Mouse (Mus musculus): ENCODE measurements around the gene Lrrc29. TPM values are rescaled to one million over a fixed set of nuclear protein-coding genes. Genes with fewer than 3 reads are reported as not detected.
A peak's percentile ranks its signal among the peaks of the same experiment; 100 is the strongest.

Gene Lrrc29
- total and polyA plus RNA-seq, 2 experiments, result 3.0 to 12.9 TPM

DNA sequence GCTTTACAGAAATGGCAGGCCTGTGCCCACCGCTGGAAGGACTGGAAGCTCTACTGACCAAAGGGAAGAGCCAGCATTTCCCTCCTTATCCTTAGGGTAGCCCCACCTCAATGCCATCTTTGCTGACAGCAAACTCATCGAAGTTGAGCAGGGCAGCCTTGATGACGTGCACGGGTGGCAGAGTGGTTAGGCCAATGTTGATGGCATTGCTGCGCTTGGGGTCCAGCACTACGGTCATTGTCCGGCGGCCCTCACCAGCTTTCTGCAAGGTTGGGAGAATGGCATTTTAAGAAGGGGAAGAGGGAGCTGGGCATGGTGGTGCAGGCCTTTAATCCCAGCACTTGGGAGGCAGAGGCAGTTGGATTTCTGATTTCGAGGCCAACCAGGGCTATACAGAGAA is 5.9 kb upstream of the Lrrc29 start:
- Histone ChIP-seq H3K9ac (ENCODE audit: low read depth, low read length) (no peak overlapping the region), H3K79me2 (ENCODE audit: control insufficient read depth, insufficient read depth, low read length) (no peaks in the 10 kb centered on the region), H3K4me3 (ENCODE audit: insufficient read depth, low read depth, low read length) (no peak overlapping the region), H3K36me3 (ENCODE audit: control insufficient read depth, insufficient read depth, low read length) (peaks cover 7% of the 10 kb centered on the region; the same call in 1 of the 2 replicates), H3K4me1 (ENCODE audit: control insufficient read depth, insufficient read depth, low read length) (peaks cover 5% of the 10 kb centered on the region), H3K27me3 (ENCODE audit: control insufficient read depth, insufficient read depth, low read length) (no peaks in the 10 kb centered on the region), H3K27ac (replicated peaks; ENCODE audit: insufficient read depth, low read depth, low read length) (no peak overlapping the region)
- whole genome bisulfite sequencing, result 85% methylated on average over 9 of the region's 9 CpGs
- no peak for TF ChIP-seq POLR2A (IDR thresholded peaks at IDR 0.05; ENCODE audit: extremely low read depth, insufficient read depth, low read length)
- no peak for TF ChIP-seq CTCF (IDR thresholded peaks at IDR 0.05; ENCODE audit: low read depth, low read length)
- no peak for DNase-seq (ENCODE audit: extremely low read depth, low read depth, low spot score)

DNA sequence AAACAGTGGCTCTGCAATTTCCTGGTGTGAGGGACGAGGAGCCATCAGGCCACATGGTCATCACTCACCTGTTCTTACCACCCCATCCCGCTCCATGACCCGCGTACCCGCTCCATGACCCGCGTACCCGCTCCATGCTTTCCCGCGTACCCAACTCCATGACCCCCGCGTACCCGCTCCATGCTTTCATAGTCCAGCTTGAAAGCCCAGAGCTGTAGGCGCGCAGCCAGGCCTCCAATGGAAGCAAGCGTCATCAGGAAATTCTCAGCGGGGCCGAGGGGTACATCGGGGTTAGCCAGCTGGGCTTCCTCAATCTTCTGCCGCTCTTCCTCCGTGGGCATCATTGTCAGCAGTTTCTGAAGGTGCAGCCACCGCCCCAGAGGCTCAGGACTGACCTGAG is 5.4 kb upstream of the Lrrc29 start:
- TF ChIP-seq CTCF (IDR thresholded peaks at IDR 0.05; ENCODE audit: low read depth, low read length) (no peak), POLR2A (IDR thresholded peaks at IDR 0.05; ENCODE audit: extremely low read depth, insufficient read depth, low read length) (no peak)
- Histone ChIP-seq H3K27me3 (ENCODE audit: control insufficient read depth, insufficient read depth, low read length) (no peaks in the 10 kb centered on the region), H3K4me3 (ENCODE audit: insufficient read depth, low read depth, low read length) (no peak overlapping the region), H3K79me2 (ENCODE audit: control insufficient read depth, insufficient read depth, low read length) (no peaks in the 10 kb centered on the region), H3K36me3 (ENCODE audit: control insufficient read depth, insufficient read depth, low read length) (peaks cover 7% of the 10 kb centered on the region; the same call in 1 of the 2 replicates), H3K27ac (replicated peaks; ENCODE audit: insufficient read depth, low read depth, low read length) (no peak overlapping the region), H3K4me1 (ENCODE audit: control insufficient read depth, insufficient read depth, low read length) (peaks cover 7% of the 10 kb centered on the region), H3K9ac (ENCODE audit: low read depth, low read length) (no peak overlapping the region)
- WGBS, result 94% methylated on average over 22 of the region's 22 CpGs
- no peak for DNase-seq (ENCODE audit: extremely low read depth, low read depth, low spot score)

DNA sequence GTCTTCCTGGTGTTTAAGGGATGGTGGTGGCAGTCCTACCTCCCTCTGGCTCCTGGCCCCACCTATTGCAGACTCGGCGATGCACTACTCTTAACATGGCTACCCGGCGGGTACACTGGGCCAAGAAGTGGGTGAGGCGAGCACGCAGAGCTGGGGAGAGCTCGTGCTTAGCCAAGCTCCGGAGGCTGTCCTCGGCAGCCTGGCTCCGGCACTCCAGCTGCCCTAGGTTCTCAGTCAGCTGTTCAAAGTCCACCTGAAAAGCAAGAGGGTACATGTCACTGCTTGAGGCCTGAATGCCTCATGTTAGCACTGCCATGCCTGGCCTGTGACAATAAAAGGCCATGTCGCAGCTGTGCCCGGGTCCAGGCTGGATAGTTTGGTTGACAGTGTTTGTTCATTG is 4.2 kb upstream of the Lrrc29 start:
- Histone ChIP-seq H3K27ac (replicated peaks; ENCODE audit: insufficient read depth, low read depth, low read length) (no peak overlapping the region), H3K79me2 (ENCODE audit: control insufficient read depth, insufficient read depth, low read length) (peaks cover 6% of the 10 kb centered on the region; the same call in 1 of the 2 replicates), H3K4me1 (ENCODE audit: control insufficient read depth, insufficient read depth, low read length) (peaks cover 10% of the 10 kb centered on the region), H3K27me3 (ENCODE audit: control insufficient read depth, insufficient read depth, low read length) (no peaks in the 10 kb centered on the region), H3K36me3 (ENCODE audit: control insufficient read depth, insufficient read depth, low read length) (peaks cover 7% of the 10 kb centered on the region; the same call in 1 of the 2 replicates), H3K9ac (ENCODE audit: low read depth, low read length) (no peak overlapping the region), H3K4me3 (ENCODE audit: insufficient read depth, low read depth, low read length) (no peak overlapping the region)
- DNase-seq (ENCODE audit: extremely low read depth, low read depth, low spot score), result no peak
- no peak for TF ChIP-seq CTCF (IDR thresholded peaks at IDR 0.05; ENCODE audit: low read depth, low read length)
- TF ChIP-seq POLR2A (IDR thresholded peaks at IDR 0.05; ENCODE audit: extremely low read depth, insufficient read depth, low read length), result no peak
- WGBS, result 87% methylated on average over 12 of the region's 12 CpGs

DNA sequence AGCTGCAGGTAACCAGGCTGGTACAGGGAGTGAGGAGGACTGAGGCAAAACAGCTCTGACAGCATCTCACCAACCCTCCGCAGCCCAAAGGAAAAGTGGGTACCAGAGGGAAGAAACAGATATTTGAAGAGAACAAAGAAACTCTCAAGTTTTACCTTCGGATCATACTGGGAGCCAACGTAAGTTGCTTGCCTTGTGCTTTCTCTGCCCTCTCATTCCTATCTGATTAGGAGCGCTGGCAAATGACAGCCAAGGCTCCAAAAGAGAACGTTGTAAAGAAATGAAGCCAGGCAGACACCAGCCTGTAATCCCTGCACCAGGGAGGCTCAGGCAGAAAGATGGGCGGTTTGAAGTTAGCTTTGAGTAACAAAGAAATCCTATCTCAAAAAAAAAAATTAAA is 890 bp upstream of the Lrrc29 start:
- H3K4me3 ChIP-seq (ENCODE audit: insufficient read depth, low read depth, low read length), result peak overlapping the region; percentile 58
- DNase-seq (ENCODE audit: extremely low read depth, low read depth, low spot score), result no peak
- H3K27ac ChIP-seq (replicated peaks; ENCODE audit: insufficient read depth, low read depth, low read length), result no peak overlapping the region
- H3K79me2 ChIP-seq (ENCODE audit: control insufficient read depth, insufficient read depth, low read length), result peaks cover 7% of the 10 kb centered on the region; the same call in 1 of the 2 replicates
- peaks cover 11% of the 10 kb centered on the region for H3K4me1 ChIP-seq (ENCODE audit: control insufficient read depth, insufficient read depth, low read length)
- peak overlapping the region; percentile 57 for H3K9ac ChIP-seq (ENCODE audit: low read depth, low read length)
- TF ChIP-seq POLR2A (IDR thresholded peaks at IDR 0.05; ENCODE audit: extremely low read depth, insufficient read depth, low read length) (no peak), CTCF (IDR thresholded peaks at IDR 0.05; ENCODE audit: low read depth, low read length) (no peak)
- H3K27me3 ChIP-seq (ENCODE audit: control insufficient read depth, insufficient read depth, low read length), result no peaks in the 10 kb centered on the region
- WGBS, result 23% methylated on average over 6 of the region's 6 CpGs
- peaks cover 7% of the 10 kb centered on the region; the same call in 1 of the 2 replicates for H3K36me3 ChIP-seq (ENCODE audit: control insufficient read depth, insufficient read depth, low read length)

DNA sequence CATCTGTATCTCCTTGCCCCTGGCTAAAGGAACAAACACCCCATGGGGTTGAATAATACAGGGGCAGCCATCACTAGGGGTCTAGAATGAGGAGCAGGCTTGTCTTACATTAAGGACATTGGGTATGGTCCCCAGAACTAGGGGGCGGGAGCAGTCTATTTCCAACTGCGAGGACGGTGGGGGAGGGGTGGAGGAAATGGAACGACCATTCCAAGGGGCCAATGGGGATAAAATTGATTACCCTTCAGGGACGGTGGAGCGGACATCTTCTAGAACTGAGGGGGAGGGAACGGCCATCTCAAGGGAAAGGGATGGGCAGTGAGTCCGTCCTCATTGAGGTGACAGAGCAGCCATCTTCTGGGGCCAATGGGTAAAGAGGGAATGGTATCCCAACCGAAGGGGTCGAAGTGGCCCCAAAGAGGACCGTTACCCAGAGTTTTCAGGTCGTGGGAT is 411 bp downstream of the Lrrc29 start:
- TF ChIP-seq POLR2A (IDR thresholded peaks at IDR 0.05; ENCODE audit: extremely low read depth, insufficient read depth, low read length) (no peak), CTCF (IDR thresholded peaks at IDR 0.05; ENCODE audit: low read depth, low read length) (no peak)
- 0% methylated on average over 12 of the region's 12 CpGs for WGBS
- Histone ChIP-seq H3K27ac (replicated peaks; ENCODE audit: insufficient read depth, low read depth, low read length) (peak overlapping the region; percentile 29), H3K27me3 (ENCODE audit: control insufficient read depth, insufficient read depth, low read length) (no peaks in the 10 kb centered on the region), H3K9ac (ENCODE audit: low read depth, low read length) (peak overlapping the region; percentile 71), H3K4me1 (ENCODE audit: control insufficient read depth, insufficient read depth, low read length) (peaks cover 11% of the 10 kb centered on the region), H3K79me2 (ENCODE audit: control insufficient read depth, insufficient read depth, low read length) (peaks cover 7% of the 10 kb centered on the region; the same call in 1 of the 2 replicates), H3K4me3 (ENCODE audit: insufficient read depth, low read depth, low read length) (peak overlapping the region; percentile 58), H3K36me3 (ENCODE audit: control insufficient read depth, insufficient read depth, low read length) (peaks cover 7% of the 10 kb centered on the region; the same call in 1 of the 2 replicates)
- no peak for DNase-seq (ENCODE audit: extremely low read depth, low read depth, low spot score)

DNA sequence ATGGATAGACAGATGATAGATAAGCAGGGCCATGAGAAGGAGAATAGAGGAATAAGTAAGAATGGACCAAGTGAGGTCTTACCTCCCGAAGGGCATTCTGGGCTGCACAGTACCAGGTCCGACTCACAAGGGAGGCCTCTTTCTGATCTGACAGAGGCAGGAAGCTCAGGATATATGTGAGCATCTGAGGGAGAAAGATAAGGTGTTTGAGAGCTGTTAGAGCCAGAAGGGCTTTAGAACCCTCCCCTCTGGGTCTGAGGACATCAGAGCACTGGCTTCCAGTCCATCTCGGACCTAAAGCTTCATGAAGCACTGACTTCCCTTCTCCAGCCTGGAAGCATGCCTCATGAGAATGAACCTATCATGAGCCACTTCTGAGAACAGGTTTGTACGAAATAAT is 2.9 kb downstream of the Lrrc29 start:
- peaks cover 7% of the 10 kb centered on the region; the same call in 1 of the 2 replicates for H3K79me2 ChIP-seq (ENCODE audit: control insufficient read depth, insufficient read depth, low read length)
- no peaks in the 10 kb centered on the region; the same call in 1 of the 2 replicates for H3K36me3 ChIP-seq (ENCODE audit: control insufficient read depth, insufficient read depth, low read length)
- H3K4me3 ChIP-seq (ENCODE audit: insufficient read depth, low read depth, low read length), result no peak overlapping the region
- 82% methylated on average over 4 of the region's 4 CpGs for WGBS
- DNase-seq (ENCODE audit: extremely low read depth, low read depth, low spot score), result no peak
- TF ChIP-seq CTCF (IDR thresholded peaks at IDR 0.05; ENCODE audit: low read depth, low read length), result no peak
- TF ChIP-seq POLR2A (IDR thresholded peaks at IDR 0.05; ENCODE audit: extremely low read depth, insufficient read depth, low read length), result no peak
- H3K9ac ChIP-seq (ENCODE audit: low read depth, low read length), result no peak overlapping the region
- H3K4me1 ChIP-seq (ENCODE audit: control insufficient read depth, insufficient read depth, low read length), result peaks cover 11% of the 10 kb centered on the region
- no peaks in the 10 kb centered on the region for H3K27me3 ChIP-seq (ENCODE audit: control insufficient read depth, insufficient read depth, low read length)
- H3K27ac ChIP-seq (replicated peaks; ENCODE audit: insufficient read depth, low read depth, low read length), result no peak overlapping the region

All from liver, adult 2 months (tissue).